Mouse (Mus musculus) testis, postnatal 10 days (tissue): ENCODE results near the gene Upb1.
"Not testable (repeated sequence)": the region's sequence is repeated elsewhere in the genome, so short reads cannot be mapped to it uniquely, and the experiment has no call there.

ENCODE experiments used
- DNase-seq: peaks from one replicate; pipeline ENCODE4 v3.0.0; 2021; ENCODE audit warnings: low spot score

The Upb1 gene

DNA sequence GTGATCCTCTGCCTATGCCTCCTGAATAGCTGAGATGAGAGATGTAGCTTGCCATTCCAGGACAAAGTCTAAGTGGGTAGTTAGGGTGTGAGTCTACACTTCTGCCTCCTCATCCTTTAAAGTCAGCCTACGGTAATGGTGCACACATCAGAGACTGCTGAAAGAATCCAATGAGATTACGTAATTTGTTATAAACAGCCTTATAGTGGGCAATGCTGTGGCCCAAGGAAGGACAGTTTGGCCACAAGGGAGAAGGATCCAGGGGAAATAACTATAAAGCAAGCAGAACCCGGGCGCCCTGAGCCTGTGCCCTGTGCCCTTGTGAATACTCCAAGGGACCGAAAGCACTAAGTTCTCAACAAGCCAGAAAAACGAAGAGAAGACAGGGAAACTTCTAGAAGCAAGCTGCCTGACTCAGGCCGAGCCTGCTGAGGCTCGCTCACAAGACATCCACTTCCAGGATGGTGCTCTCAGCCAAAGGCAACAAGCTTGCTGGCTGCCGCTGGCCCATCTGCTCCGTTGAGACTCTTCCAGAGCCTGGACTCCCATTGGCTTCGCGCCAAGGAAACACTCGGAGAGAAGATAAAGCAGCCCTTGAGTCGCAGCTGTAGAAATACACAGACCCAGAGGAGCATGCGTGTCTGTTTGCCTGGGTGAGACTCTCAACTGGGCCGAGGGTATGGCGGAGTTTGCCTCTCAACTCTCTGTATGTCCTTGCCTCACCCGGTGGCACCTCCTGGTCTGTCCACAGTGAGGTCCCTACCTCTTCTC lies 55.3 kb downstream of the Upb1 start:
- DNase-seq, result peak; percentile 41

DNA sequence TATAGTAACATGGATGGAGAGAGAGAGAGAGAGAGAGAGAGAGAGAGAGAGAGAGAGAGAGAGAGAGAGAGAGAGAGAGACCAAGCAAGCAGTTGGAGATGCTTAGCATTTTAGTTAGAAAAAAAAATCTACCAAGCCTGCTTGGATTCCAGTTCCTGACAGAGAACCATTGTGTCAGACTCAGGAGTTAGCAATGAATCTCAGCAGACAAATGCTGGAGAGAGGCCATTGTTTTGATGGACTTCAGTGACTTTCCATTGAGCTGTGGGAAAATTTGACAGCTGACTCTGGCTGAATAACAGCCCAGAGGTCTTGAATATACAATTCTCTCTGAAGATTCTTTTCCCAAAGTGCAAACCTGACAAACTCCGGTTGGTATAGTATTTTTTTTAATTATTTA lies 56.9 kb downstream of the Upb1 start:
- no peak for DNase-seq

DNA sequence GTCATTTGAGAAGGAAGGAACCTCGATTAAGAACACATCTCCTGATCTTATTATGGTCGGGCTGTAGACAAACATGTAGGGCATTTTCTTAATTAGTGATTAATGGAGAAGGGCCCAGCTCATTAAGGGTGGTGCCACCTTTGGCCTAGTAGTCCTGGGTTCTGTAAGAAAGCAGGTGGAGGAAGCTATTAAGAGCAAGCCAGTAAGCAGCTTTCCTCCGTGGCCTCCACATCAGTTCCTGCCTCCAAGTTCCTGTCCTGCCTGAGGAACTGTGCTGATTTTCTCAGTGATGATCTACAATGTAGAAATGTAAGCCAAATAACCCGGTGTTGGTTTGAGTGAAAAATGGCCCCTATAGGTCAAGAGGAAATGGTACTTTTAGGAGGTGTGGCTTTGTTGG lies 57.4 kb downstream of the Upb1 start:
- no peak for DNase-seq

DNA sequence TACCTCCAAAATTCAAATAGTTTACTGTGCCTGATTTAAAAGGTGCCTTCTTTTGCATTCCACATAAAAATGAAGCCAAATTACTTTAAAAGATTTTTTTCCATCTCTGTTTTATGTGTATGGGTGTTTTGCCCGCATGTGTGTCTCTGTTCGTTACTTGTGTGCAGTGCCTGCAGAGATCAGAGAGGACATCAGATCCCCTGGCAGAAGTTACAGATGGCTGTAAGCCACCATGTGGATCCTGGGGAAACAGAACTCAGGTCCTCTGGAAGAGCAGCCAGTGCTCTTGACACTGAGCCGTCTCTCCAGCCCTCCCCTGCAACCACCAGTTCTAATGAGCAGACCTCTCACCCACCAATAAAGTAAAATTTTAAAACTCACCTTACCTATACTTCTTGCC lies 61.8 kb downstream of the Upb1 start:
- DNase-seq, result peak; percentile 14

DNA sequence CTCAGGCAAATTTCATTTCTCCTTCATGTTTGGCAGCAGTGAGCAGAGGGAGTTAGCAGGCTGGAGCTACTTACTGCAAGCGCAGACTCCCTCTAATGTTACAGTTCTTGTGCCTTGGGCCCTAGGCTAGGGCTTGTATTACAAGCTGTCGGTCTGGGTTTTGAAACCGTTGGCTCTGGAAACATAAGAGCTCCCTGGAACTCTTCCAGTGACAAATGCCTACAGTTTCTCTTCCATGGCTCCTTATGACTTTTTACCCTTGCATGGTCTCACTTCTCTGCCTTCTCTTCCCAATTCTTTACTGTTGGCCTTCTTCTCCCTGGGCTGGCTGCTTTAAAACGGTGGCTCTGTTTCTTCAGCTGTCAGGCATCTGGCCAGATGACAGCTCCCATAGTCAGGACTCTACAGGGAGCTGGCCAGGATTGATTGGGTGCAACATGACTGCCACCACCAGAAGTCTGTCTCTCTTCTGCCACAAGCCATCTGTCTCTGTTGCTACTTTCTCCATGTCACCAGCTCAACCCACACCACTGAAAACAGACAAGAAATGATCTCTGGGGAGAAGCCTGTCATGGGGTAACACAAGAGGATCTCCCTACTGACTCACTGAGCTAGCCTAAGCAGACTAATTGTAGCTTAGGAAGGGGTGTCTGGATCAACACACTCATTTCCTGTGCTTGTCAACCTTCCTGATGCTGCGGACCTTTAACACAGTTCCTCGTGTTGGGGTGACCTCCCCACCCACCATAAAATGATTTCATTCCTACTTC lies 65.1 kb downstream of the Upb1 start:
- DNase-seq, result peak; percentile 28

DNA sequence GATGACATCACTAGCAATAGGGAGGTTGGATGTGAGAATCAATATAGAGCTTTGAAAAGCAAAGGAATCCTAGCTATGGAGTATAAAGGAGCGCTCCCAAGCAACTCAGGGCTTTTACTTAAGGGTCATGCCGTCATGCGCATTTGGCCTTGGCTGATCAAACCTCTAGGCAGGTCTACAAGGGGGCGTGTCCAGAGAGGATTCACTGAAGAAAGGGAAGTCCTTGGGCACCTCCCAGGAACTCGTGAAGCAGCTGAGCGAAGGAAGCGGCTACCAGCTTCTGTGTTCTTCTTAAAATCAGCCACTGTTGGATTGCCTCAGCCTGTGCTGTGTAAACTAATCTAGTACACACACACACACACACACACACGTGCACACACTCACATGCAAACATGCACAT lies 72.5 kb downstream of the Upb1 start:
- no peak for DNase-seq

DNA sequence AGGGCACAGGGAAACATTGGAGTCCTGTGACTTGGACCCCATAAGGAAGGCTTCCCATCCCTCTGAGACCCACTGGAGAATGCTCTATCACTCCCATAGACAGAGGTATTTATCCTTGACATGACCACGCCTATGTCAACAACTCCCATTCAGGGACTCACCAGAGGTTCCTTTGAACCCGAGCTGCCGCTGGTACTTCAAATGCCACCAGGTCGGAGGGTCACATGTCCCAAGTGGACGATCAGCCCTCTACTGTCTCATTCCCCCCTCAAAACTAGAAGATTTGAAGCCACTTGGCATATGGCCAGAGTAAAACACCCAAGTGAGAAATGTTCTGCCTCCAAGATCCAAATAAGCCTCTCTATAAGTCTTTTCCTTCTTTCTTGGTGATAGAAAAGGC lies 73.7 kb downstream of the Upb1 start:
- no peak for DNase-seq

DNA sequence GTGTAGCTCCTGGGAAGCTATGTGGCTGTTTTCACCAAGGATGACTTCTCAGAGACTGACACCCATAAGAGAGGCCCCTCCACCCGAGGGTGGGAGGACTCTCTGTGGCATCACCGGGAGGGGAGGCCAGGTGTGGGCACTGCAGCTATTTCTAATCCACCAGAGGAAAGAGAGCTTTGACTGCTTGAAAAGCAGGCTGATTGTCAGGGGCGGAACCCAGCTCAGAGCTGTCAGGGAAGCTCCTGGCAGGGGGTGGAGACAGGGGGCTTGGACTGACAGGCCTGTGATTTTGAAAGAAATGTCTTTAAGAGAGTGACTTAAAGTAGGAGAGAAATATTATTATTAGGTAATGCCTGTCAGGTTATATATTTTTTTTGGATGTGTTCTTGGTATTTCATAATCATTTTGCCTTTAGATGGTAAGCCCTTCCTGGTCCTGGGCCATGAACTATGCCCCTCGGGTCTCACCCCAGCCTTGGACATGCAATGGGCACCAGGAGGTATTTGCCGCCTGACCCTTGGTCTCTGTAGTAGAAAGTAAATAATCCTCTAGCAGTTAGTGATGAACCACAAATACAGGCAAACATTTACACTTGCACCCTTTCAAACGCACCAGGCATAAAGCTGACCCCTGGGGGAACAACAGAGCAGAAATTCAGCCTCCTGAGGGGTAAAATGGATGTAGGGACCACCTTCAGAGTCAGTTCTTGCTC lies 74.4 kb downstream of the Upb1 start:
- not testable (repeated sequence) for DNase-seq

DNA sequence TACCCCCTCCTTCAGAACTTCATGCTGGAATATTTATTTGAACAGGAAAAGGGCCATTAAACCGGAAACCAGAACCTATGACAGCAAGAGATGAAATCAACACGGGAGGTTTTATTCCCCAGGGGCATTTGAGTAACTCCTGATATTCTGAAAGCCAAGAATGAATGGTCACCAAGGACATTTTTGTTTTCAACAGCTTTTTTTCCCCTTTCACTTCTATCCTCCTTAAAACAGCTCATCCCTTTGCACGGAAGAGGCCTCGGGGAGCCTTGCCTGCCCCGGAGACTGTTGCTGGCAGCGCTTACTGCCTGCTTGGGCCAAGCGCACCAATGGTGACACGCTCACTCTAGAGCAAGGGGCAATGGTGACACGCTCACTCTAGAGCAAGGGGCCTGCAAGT lies 76.1 kb downstream of the Upb1 start:
- DNase-seq, result no peak

DNA sequence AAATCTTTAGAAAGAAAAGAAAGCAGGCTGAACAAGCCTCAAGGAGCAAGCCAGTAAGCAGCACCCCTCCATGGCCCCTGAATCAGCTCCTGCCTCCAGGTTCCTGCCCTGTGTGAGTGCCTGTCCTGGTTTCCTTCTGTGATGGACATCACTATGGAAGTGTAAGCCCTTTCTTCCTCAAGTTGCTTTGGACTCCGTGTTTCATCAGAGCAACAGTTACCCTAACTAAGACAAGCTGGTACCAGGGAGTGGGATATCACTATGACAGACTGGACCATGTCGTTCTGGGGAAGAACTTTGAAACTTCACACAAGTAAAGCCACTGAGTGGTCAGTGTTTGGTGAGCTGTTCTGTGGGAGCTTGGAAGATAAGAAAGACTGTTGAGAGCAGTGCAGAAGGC lies 79.0 kb downstream of the Upb1 start:
- DNase-seq, result no peak

DNA sequence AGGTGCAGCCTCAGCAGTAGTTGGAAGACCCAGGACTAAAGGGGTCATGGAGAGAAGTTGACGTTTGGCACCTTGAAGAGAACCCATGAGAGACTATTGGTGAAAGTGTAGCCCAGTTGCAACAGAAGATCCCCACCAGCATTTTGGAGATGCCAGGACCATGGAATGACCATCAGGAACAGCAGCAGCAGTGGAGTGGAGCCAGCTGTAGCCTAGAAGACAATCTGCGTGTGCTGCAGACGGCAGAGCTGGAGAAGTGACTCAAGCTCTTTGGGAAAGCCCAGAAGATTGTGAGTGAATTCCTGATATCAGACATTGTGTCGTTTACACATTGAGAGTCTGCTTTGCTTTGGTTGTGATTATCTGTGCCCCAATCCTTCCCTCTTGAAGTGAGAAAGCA lies 80.8 kb downstream of the Upb1 start:
- no peak for DNase-seq

DNA sequence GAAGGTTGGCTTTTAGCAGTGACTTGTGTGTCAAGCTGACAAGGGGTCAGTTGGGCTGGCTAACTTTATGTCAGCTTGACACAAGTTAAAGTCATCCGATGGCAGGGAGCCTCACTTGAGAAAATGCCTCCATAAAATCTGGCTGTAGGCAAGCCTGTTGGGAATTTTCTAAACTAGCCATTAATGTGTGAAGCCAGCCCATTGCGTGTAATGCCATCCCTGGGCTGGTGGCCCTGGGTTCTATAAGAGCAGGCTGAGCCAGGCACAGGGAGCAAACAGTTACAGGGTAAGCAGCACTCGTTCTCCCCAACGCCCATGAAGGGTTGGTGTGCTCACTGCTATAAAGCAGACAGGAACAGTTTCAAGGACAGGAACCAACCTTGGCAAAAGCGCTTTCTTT lies 81.4 kb downstream of the Upb1 start:
- no peak for DNase-seq

DNA sequence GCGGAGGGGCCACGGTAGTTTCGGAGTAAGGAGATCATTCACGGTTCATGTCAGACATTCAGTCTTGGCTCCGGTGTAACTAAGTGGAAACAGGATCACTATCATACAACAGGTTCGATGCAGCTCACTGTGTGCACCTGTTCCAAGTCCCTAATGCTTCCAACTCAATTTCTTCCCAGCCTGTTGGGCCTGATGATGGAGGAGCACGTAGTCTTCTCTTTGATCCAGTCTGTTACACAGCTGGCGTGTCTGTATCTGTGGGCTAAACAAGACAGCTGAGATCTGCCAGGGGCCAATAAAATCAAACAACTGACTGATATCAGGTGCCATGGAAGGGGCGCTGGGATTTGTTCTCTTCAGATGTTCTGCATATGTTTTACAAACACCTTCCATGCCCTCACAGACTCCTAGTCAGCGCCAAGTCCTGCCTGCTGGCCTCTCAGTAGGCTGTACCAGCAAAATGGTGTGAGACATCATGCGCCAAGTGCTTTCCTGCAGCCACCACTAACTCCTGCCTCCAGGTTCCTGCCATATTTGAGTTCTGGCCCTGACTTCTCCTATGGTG lies 82.1 kb downstream of the Upb1 start:
- DNase-seq, result no peak

DNA sequence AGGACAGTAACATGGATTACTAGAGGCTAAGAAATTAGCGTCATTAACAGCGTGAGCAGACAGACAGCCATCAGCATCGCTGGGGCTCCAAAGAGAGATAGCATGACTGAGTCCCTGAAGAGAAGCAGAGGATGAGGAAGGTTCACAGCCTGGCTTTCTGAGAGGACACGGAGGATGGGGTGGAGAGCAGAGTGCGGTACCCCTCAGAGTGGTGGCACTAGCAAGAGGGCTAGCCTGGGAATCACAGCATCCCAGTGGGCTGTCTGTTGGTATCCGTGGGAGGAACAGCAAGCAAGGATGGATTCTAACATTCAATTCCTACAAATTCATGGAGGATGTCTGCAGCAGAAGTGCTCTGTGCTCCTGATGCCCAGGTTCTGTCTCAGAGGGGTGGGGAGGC lies 83.2 kb downstream of the Upb1 start:
- DNase-seq, result no peak

DNA sequence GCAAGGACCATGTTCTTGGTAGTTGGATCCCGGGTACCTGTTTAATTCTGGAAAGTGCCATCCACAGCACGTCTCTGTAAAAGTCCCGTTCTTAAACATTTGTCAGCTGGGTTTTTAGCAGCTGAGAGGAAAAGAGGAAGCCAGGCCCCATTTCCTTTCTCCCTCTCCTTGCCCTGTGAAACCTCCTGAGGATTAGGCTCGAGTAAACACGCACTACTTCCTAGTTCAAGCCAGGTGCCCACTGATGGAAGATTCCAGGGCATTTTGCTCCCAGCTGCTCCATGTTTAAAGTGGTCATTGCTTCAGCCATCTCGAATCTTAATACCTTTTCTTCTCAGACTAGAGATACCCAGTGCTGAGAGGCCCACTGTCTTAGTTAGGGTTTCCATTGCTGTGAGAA lies 83.9 kb downstream of the Upb1 start:
- DNase-seq, result no peak

DNA sequence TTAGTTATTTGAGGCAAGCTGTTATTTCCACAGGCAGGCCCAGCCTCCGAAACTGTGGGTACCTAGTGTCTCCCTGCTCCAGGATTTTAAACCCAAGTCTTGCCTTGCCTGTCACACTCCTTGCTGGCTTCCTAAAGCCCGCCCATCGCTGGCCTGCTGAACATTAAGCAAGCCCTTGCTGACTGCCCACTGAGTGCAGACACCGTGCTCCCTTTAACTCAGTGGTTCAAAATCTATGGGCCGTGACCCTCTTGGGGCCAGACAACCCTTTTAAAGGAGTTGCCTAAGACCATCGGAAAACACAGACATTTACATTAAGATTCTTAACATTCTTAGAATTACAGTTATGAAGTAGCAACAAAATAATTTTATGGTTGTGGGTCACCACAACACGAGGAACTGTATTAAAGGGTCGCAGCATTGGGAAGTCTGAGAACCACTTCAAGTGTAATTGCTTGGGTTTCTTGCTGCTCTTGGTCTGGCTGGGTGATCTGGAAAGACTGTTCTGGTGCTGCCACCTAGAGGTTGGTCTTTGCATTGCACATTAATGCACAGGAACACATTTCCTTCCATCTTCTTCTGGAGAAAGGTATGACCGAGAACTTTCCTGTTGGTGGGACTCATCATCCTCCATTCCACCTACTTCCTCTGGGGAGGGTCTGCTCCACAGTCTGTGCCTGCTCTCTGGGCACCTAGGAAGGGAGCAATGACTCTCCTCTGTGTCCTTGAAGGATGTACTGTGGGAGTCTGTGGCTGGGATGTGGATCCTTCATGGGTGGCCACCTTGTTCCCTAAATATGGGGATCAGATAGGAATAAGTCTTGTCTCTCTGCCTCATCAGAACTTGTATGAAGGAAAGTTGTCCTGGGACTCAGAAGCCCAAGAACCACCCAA lies 85.4 kb downstream of the Upb1 start:
- peak; percentile 89 for DNase-seq

DNA sequence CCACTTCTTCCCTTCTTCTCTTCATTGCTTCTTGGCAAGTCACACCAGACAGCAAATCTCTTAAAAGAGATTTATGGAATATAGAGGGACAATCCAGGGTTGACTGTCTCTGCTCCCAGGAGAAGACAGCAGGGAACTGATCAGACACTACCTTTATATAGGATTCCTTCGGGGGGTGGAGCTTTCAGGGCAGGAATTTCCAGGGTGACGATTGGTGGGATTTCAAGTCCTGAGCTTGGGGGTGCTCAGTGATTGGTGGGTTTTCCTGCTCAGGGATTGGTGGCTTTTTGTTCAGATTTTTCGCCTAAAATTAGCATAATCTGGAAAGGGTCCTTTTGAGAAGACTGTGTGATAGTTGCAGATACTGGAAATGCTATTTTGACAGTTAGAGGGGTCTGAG lies 86.2 kb downstream of the Upb1 start:
- DNase-seq, result no peak

DNA sequence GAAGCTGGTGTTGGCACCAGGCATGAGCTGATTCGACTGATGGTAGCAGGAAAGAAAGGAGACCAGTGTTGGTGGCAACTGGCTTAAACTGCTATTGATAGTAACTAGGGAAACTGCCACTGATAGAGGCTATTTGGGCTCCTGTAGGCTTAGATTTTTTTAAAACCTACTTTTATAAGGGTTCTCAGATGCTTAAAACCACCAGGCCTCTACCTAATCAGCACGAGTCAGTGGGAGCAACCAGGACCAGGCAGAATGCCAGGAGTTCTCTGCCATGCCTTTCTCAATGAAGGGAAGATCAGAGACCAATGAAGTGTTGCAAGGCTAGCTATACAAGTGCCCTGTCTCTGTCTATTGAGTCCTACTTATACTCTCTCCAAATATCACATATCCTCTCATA lies 88.6 kb downstream of the Upb1 start:
- DNase-seq, result no peak

DNA sequence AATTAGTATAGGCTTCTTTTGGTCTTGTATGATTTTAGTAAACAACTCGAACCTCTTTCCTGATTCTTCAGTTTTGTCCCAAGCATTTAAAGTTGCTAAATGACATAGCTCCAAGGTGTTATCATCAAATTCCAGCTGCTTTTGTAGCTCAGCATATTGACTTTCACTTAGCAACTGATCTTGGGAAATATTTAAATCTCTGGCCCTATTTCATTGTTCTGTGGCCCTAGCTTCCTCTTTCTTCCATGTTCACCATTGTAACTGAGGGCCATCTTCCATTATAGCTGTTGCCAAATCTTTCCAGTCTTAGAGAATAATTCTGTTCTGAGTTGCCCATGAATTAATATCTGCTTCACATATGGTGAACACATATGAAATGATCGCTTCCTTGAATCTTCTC lies 89.8 kb downstream of the Upb1 start:
- no peak for DNase-seq
